Mouse (Mus musculus) brown adipose tissue, adult 24 weeks (tissue): ENCODE measurements at regions not wholly inside any gene's neighbourhood (a gene's known extent, or its start where the extent isn't known, plus 50 kb on each side); places are given as distances from the start of the nearest gene placed in this dataset.

ENCODE experiments used
- H3K27ac ChIP-seq: fragments of 200-500 bp; replicated peaks from 2 replicates; pipeline ENCODE4 v1.5.1; 2012; ENCODE audit warnings: low read depth, mild to moderate bottlenecking, low read length
- H3K4me1 ChIP-seq: fragments of 200-500 bp; 2 replicates; pipeline ENCODE4 v1.6.1; 2012; ENCODE audit warnings: low read length, mixed read lengths; ENCODE audit not compliant: control insufficient read depth, insufficient read depth, insufficient read length
- H3K4me3 ChIP-seq: fragments of 200-500 bp; 2 replicates; pipeline ENCODE4 v1.5.1; 2012; ENCODE audit warnings: low read depth, mild to moderate bottlenecking, low read length, moderate library complexity; ENCODE audit not compliant: insufficient read depth

DNA sequence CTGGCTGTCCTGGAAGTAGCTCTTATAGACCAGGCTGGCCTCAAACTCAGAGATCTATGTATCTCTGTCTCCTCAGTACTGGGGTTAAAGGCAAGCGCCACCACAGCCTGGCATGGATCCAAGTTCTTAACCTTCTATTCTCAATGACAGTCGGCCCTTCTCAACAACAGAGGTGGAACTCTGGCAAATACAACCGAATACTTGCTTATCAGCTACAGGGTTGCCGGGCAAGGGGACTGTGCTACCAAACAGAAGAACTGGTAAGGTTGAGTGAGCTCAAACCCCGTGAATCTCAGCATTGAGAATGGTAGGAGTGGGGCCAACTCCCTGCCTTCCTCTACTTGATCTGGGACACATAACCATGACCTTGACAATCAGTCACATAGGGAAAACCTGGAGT is 75.2 kb upstream of the Osbpl8 start:
- peaks cover 11% of the 10 kb centered on the region; the same call in 1 of the 2 replicates for H3K4me1 ChIP-seq
- no peak overlapping the region for H3K4me3 ChIP-seq
- H3K27ac ChIP-seq, result no peak overlapping the region

DNA sequence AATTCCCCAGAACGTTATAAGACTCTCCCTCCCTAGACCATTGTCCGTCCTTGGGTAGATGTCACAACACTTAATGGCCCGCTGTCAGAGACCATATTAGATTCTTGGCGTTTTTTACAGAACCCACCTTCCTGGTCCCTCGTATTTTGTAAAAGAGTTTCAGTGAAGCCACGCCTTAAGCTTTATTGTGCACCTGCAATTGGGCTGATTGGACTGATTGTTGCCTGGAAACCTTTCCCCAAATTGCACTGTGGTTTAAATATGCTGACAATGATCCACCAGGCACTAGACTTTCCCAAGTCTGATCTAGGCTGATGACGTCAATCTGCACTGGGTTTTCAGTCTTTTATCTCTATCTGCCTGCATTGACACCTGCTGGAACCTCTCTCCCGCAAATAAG is 75.6 kb upstream of the Zdhhc17 start:
- Histone ChIP-seq H3K4me3 (no peak overlapping the region), H3K27ac (no peak overlapping the region), H3K4me1 (peaks cover 2% of the 10 kb centered on the region; the same call in 1 of the 2 replicates)

DNA sequence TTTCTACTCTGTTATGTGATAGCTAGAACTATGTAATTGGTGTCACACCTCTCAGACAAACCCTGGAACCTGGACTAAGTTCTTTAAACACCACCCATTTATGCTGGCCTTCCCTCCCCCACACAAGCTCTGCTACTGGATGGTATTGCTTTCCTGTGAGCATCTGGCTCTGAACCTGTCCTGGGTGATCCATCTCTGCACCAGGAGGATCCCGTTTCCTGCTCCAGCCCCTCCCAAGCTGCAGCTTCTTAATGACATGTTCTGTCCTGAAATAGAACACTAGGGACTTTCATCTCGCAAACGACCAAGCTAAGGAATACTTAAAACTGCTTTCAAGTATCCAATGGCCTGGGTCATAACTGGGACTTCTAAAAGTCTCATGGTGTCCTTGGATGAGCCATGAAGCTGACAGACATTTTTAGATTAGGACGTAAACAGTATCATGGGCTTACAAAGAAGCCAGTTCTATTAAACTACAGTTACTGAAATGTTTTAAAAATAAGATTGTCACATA is 74.4 kb upstream of the Zdhhc17 start:
- H3K27ac ChIP-seq, result no peak overlapping the region
- H3K4me1 ChIP-seq, result peaks cover 2% of the 10 kb centered on the region; the same call in 1 of the 2 replicates
- no peak overlapping the region for H3K4me3 ChIP-seq

DNA sequence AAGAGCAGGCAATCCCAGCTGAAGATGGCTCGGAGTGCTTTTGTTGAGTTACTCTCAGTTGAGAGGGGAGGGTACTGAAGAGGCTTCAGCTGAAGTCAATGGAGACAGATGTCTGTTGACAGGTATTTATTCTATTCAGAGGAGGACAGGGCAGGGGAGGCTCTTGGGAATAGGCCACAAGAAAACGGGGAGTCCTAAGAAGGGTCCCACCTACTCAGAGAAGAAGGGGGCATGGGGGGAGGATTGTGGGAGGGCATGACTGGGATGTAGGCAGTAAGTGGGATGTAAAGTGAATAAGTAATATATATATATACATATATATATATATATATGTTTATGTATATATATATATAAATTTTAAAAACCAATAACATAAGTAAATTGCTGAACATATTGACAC is 73.9 kb upstream of the Zdhhc17 start:
- H3K4me3 ChIP-seq, result no peak overlapping the region
- peaks cover 2% of the 10 kb centered on the region; the same call in 1 of the 2 replicates for H3K4me1 ChIP-seq
- no peak overlapping the region for H3K27ac ChIP-seq

DNA sequence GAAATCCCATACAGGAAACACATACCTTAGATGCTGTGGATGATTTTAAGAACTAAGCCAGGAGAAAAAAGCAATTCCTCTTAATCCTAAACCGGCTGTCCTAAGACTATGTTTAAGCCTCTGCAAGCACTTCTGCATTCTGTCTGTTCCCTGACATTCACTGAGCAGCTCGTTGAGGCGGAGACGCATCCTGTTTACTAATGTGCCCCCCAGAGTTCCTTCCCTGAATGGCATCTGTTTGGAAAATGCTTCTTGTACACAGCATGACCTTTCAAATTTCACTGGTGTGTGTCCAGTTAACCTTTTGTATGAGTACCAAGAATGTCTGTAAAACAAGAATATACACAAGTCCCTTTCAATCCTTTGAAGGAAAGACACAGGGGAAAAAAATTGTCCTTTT is 73.4 kb upstream of the Zdhhc17 start:
- Histone ChIP-seq H3K4me3 (no peak overlapping the region), H3K27ac (no peak overlapping the region), H3K4me1 (peaks cover 2% of the 10 kb centered on the region; the same call in 1 of the 2 replicates)

DNA sequence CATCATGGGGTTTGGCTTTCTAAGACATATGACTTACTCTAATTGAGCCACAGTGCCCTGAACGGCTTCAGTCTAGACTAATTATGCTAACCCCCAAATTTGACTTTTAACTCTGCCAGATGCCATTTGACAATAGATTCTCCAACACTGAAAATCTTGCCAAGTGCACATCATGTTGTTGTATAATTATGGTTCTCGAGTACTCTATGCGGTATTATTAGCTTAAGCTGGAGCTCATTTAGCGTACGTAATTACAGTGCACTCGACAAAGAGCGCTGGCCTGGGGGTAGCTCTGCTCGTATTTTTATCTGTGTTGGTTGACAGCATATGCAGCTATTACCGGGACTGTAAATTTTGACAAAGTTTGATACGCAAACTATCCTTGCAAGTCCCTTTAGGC is 70.4 kb upstream of the Zdhhc17 start:
- Histone ChIP-seq H3K4me3 (no peak overlapping the region), H3K4me1 (peaks cover 2% of the 10 kb centered on the region; the same call in 1 of the 2 replicates), H3K27ac (no peak overlapping the region)

DNA sequence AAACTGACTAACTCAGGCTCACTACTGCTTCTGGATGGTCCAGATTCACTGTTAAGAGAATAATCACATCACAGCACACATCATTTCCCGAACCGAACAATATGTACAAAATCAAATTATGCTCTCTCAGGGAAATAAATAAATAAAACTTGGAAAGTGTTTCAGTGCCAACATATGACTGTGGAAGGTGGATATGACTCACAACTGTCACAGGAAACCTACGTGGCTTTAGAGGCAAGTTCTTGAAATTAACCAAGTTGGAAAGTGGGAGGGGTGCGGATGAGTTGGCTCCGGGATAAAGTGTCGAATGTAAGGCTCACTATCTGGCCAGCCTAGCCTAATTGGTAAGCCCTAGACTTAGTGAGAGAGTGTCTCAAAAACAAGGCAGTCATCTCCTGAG is 69.1 kb upstream of the Zdhhc17 start:
- H3K27ac ChIP-seq, result no peak overlapping the region
- peaks cover 7% of the 10 kb centered on the region; the same call in 1 of the 2 replicates for H3K4me1 ChIP-seq
- H3K4me3 ChIP-seq, result no peak overlapping the region

DNA sequence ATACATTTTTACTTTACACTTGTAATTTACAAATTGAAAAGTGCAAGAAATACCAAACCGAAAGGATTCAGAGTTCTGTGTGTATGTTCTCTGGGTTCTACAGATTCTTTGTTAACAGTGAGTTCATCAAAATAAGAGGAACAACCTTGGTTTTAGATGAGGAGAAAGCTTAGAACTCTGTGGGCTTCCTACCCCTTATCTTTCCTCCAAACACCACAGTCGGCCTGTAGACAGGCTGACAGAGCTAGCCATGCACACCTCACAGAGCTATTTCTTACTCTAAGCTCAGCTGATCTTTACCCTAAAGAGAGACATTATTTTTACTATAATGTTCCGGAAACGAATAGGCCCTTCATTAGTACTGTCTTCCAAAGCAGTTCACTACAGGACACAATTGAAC is 67.7 kb upstream of the Zdhhc17 start:
- H3K4me3 ChIP-seq, result no peak overlapping the region
- peaks cover 11% of the 10 kb centered on the region for H3K4me1 ChIP-seq
- H3K27ac ChIP-seq, result no peak overlapping the region

DNA sequence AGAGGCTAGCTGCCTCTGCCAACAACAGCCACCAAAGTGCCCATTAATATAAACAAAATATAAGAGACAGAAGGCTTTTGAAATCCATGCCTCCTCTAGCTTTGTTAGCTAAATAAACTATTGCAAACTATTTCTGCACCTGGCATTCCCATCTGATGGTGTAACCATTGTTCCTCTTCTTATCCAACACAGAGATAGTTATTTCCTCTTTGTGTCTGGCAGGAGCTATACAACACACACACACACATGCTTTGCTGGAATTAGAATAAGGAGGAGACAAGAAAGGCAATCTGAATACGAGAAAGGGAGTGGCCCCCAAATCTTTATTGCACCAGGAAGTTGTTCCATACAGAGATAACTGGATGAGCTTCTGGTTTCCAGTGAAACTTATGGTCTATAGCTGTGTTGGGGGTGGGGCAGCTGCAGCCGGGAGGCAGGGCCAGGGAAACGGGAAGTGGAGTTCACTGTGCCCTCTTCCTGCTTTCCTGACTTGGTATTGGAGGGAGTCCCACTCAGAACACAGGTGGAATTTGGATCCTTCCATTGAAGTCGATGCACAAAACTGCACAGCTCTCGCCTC is 64.0 kb upstream of the Zdhhc17 start:
- Histone ChIP-seq H3K4me1 (peaks cover 11% of the 10 kb centered on the region), H3K4me3 (no peak overlapping the region), H3K27ac (peak overlapping the region; percentile 75)

DNA sequence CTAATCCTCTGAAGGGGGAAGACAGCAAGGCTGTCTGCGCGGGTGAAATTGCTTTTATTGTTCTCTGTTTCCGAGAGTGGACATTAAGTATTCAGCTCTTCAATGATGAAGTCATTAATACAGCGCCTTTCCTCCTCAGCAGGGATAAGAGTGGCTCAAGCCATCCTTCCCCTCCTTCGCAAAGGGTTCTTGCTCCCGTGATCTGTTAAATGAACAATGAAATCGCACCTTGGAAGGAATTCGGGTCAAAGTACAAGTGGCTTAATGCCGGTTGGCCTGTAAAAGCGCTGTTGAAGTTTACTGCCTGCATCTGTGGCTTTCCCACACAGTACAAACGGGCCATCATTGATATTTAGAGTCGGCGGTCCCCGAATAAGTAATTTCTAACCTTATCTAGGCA is 63.3 kb upstream of the Zdhhc17 start:
- no peak overlapping the region for H3K4me3 ChIP-seq
- H3K4me1 ChIP-seq, result peaks cover 11% of the 10 kb centered on the region
- H3K27ac ChIP-seq, result peak overlapping the region; percentile 75

DNA sequence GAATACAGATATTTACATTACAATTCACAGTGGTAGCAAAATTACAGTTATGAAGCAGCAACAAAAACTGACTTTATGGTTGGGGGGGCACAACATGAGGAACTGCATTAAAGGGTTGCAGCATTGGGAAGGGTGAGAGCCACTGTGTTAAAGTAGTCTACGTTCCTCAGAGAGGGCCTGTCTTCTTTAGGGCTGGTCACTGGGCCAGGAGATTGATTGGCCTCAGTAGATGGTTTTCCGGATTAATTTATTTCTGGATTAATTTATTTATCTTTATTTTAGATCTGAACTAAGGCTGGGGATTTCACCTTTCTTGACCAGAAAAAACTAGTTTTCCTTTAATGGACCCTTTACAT is 62.6 kb upstream of the Zdhhc17 start:
- H3K4me3 ChIP-seq, result no peak overlapping the region
- H3K4me1 ChIP-seq, result peaks cover 11% of the 10 kb centered on the region
- no peak overlapping the region for H3K27ac ChIP-seq

DNA sequence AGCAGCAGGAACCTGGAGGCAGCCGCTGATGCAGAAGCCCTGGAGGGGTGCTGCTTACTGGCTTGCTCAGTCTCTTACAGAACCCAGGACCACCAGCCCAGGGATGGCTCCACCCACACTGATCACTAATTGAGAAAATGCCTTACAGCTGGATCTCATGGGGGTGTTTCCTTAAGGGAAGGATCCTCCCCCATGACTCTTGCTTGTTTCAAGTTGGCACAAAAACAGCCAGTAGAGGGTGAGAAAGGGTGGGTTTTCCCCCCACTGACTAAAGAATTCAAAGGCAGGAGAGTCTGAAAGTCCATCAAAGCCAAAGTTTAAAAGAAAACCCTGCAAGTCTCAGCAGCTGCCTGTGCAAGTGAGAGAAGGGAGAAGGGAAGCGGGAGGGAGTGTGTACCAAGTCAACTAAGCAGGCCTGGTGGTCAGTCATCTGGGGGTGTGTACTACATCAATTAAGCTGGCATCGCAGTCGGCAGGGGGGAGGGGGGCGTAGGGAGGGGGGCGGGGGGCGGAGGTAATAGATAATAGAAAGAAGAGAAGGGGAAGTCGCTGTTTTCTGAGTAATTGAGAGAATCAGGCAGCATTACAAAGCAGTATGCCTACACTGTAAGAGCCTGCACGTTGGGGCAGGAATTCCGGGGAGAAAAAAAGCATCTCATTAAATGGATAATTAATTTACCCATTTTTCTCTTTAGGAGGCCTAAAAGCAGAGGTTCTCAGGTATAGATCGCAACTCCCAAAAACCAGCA is 62.0 kb upstream of the Zdhhc17 start:
- no peak overlapping the region for H3K4me3 ChIP-seq
- H3K27ac ChIP-seq, result no peak overlapping the region
- H3K4me1 ChIP-seq, result peaks cover 11% of the 10 kb centered on the region

DNA sequence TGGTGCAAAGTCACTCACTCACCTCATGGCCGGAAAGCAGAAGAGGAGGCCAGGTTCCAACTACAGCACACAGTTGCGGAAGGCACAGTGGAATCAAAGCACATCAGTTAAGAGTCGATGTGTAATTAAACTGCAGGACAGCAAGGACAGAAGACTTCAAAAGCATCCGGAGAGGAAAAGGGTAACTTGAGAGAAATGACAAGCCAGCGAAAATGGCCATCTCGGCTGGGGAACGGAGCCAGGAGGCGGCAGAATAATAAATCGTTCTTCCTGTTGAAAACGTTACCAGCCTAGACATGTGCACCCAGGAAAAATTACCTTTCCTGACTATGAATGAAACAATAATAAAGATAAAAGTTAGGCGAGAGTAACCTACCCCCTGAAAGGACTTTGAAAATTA is 56.2 kb upstream of the Zdhhc17 start:
- H3K4me1 ChIP-seq, result peaks cover 6% of the 10 kb centered on the region
- no peak overlapping the region for H3K27ac ChIP-seq
- no peak overlapping the region for H3K4me3 ChIP-seq

DNA sequence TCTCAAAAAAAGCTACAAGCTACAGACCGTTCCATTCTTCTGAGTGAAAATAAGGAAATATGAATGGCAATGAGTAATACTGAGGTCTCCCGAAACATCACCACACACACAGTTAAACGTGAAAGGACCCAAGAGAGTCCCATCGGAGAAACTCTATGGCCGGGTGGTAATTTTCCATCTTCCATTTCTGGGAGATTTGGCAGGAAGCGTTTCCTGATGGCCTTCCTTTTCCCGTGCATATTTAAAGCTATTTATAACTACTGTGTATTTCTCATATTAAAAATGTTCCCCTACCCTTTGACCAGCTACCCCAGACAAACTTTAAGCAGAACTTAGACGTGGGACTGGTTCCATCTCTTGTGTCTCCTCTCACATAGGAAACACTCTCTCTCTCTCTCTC is 50.7 kb upstream of the Zdhhc17 start:
- Histone ChIP-seq H3K4me3 (no peak overlapping the region; the same call in 1 of the 2 replicates), H3K27ac (peak overlapping the region; percentile 93), H3K4me1 (peaks cover 8% of the 10 kb centered on the region)
